Mouse (Mus musculus) lung, postnatal 25 days (tissue): Measurements from ENCODE around the gene Plbd2.

Source experiments
- DNase-seq: peaks from one replicate; pipeline ENCODE4 v3.0.0; 2022; ENCODE audit warnings: low spot score

Gene Plbd2

DNA sequence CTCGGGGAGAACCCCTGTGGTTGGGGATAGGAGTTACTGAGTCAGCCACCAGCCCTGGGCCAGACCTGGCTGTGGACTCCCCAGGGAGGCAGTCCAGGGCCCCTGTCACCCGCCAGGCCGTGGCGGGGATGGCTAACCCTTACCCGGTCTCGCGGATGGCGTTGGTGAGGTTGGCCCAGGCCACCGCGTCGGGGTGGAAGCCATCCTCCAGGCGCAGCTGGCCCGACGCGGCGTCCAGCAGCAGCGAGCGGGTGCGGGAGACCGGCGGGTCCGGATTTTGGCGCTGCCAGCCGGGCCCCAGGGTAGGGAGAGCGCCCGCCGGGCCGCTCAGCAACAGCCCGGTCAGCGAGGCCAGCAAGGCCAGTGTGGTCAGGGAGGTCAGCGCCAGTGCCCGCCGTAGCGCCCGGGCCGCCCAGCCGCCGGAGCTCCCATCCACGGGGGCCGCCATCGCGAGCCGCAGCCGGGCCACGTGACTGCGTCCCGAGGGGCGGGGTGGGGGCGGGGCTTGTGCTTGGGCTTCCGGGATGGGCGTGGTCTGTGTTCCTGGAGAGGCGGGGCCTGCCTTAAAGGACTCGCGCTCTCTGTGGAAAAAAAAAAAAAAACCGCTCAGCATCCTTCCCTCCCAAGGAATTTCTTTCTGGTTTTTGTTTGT lies at the start of gene Plbd2:
Gene Plbd2, minus strand, starts transcription at position 482 of the 652 bp plus-strand sequence.
- peak; percentile 74 for DNase-seq

DNA sequence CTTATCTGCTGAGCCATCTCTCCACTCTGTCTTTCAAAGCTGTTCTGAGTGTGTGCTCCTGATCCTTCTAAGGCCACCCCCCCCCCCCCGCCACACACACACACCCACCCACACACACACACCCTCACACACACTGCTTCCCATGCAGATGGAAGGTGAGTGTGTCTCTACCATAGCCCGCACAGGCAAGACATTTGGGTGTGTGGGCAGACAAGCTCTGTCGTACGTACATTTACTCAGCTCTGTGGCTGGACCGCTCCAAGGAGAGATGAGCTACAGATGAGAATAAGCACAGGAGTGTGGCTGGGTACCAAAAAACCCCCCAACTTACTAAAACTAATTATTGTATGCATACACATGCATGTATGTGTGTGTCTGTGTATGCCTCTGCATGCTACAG lies 47.2 kb upstream of the Plbd2 start:
- no peak for DNase-seq

DNA sequence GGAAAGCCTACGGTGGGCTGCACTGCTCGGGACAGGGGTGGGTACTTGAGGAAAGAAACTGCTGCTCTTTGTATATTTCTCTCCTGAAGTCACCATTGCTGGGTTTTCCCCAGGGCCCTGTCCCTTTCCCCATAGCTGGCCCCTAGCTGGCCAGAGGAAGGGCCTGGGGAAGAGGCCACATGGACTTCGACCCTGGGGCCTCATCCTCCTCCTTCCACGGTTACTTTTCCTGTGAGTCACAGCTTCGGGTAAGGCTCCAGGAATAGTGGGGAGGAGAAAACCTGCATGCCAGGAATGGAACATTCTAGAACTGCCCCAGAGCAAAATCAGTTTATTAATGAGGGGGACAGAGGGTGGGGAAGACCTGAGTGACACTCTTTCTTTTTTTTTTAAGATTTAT lies 46.7 kb upstream of the Plbd2 start:
- no peak for DNase-seq

DNA sequence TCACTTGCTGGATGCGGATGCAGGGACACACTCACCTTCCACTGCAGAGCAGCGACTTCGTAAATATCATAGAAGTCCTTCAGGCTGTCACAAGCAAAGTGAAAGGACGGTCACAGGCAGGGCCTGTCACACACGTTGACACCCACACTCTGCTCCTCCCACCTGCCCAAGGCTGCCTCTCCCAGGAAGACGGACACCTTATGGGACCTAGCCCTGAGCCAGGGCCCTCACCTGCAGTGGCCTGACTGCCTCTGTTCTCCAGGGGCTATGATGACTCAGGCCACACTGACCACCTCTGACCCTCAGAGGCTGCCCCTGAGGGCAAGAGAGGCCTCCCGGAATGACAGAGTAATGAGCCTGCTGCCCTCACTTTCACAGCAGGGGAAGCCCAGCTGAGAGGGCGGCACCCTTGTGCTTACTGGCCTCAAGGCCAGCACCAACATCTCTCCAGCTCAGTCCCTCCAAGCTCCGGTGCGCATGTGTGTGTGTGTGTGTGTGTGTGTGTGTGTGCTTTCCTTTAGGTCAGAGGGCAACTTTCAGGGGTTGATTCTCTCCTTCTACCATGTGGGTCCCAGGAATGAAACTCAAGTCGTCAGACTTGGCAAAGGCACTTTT lies 44.9 kb upstream of the Plbd2 start:
- DNase-seq, result no peak

DNA sequence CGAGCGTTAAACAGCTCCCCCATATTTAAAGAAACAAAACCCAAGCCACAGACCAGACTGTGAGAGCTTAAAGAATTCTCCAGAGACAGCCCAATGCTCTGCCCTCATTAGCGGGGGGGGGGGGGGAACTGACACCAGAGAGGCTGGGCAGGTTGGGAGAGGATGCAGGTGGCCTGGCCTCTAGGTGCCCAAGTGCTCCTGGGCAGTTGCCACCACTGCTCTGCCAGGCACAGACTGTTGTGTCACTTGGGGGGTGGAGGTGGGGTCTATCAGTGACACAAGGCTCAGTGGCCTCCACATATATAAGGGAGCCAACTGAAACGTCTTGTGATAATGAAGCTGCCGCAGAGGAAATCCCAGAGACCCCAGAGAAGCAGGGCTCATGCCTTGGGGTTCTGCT lies 33.2 kb upstream of the Plbd2 start:
- no peak for DNase-seq

DNA sequence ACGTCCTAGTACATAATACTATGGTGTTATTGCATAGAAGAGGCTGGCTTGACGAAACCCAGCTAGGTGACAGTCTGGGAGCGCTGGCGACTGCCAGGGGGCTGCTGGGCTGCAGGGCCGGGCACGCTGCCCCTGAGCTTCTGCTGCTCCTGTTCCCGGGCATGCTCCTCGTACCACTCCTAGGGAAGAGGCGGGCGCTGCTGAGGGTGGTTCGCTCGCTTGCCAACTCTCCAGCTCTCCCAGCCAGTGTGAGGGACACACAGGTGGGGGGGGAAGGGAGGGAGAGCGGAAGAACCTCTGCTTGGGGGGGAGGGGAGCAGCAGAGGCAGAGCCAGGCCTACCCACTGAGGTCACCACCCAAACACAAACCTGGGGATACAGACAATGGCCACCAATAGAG lies 32.6 kb upstream of the Plbd2 start:
- DNase-seq, result peak; percentile 10

DNA sequence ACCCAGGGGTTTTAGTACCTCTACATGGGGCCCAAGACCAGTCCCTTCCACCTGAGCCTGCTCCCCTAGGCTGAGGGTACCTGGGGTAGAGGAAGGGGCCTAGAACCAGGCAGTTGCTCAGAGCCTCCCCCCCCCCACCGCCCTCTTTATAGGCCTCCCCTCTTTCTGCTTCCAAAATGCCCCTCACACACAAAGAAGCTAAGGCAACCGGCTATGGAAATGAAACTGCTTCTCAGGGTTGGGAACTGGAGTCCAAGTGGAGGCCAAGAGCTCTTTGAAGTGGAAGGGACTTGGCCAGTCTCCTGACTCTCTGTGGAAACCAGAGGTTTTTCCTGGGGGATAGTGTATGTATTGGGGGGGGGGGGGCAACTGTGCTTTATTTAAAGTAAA lies 31.3 kb upstream of the Plbd2 start:
- no peak for DNase-seq

DNA sequence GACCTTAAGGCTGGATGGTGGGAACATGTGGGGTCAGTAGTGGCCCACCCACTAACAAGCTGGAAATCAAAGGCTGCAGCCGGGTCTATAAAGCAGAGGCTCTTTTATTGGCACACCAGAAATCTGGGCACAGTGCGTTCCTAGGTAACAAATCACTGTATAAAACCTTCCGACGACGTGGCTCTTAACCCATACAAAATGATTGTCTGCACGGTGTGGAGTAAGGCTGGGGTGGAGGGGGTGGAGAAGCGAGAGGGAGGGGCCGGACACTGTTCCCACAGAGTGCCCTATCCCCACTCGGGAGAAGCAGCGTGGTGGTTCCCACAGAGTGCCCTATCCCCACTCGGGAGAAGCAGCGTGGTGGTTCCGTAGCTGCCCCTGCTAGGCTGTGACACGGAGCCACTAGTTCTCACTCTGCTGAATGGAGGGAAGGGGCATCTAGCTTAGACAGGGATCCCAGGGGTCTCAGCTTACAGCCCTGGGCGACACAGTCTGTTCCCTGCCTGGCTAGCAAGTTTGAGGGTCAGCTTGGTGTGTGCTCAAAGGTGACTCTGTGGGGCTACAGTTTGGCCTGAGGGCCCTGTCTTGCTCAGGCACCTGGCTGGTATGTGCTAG lies 30.8 kb upstream of the Plbd2 start:
- DNase-seq, result no peak

DNA sequence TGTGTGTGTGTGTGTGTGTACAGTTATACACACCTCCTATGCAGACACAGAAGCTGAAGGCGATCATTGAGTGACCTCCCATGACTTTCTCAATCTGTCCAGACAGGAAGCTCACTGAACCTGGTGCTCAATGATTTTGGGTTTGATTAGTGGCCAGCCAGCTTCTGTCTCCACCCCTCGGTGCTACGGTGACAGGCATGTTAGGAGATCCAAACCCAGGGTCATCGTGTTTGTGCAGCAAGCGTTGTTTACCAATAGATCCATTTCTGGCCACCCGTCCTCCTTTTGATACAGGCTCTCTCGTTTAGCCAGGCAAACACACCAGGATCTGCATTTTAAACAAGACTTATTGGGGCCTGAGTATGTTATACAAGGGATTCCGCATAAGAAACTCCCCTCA lies 28.2 kb upstream of the Plbd2 start:
- DNase-seq, result no peak

DNA sequence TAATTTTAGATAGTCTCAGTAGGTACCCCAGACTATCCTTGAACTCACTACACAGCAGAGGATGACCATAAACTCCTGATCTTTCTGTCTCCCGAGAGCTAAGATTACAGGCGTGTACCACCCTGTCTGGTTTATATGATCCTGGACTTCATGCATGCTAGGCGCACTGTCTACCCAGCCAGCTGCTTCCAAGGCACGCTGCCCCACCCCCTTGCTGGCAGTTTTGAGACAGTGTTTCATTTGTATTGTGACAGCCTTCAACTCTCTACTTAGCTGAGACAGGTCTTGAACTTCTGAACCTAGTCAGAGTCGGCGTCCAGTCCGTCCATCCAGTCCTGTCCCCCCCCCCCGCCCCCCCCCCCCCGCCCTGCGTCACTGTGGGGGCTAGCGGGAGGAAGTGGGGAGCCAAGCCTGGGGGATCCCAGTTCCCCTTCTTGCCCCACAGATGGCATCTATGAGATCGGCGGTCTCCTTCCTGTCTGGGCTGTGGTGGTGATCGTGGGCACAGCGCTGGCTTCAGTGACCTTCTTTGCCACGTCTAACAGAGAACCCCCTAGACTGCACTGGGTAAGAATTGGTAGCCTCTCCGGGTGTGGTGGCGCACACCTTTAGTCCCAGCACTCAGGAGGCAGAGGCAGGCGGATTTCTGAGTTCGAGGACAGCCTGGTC lies 24.0 kb upstream of the Plbd2 start:
- no peak for DNase-seq

DNA sequence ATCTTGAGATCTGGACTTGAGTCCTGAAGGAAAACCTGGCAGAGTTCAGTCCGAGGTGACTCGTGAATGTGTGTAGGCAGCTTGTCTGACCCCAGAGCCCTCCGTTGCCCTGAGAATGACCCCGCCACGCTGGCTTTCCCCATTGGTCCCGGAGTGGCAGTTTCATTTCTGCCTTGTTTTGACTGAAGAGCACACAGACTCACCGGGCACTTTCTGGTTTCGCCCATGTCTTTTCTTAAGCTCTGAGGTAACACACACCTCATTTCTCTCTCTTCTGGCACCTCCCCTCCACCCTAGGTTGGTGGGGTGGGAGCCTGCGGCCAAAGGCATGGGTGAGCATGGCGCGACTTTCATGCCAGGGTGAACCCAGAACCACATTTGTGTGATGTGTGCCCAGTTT lies 22.9 kb upstream of the Plbd2 start:
- DNase-seq, result no peak

DNA sequence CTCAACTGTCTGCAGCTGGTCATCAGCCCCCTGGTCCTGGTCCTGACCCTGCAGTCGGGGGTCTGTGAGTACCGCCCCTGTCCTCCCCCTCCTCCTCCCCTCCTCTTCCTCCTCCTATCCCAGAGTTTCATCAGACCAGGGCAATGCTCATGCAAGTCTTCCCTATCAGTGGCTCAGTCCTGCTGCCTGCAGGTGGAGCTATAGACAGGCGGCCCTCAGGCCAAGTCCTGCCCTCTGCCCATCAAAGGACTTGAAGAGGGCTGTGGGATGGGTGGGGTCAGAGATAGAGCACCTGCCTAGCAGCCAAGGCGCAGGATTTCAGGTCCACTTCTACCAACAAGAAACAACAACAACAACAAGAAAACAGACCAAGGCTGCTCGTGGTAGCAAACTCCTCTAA lies 22.3 kb upstream of the Plbd2 start:
- DNase-seq, result peak; percentile 18

DNA sequence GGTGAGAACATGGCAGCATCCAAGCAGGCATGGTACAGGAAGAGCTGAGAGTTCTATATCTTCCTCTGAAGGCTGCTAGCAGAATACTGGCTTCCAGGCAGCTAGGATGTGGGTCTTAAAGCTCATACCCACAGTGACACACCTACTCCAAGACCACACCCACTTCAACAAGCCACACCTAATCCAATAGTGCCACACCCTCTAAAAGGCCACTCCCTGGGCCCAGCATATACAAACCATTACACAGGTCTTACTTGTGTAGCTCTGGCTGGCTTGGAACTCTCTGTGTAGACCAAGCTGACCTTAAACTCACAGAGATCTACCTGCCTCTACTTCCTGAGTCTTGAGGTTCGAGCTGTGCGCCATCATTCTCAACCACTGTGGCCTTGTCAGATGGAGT lies 21.3 kb upstream of the Plbd2 start:
- no peak for DNase-seq

DNA sequence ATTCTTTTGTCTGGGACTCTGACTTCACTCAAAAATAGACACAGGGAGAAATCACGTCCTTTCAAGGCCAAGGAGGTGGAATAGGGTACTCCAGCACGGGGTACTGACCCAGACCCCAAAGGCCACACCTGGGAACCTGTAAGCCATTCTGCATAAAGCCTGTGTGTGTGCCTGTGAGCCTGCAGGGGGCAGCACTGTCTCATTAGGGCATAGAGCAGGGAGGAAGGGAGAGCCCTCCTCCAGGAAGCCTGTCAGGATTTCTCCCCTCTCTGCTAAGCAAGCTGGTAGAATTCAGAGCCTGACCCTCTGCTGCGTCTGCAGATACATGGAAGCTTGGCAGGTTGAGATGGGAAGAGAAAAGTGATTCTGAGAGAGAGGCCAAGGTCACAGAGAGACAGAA lies 19.2 kb upstream of the Plbd2 start:
- peak; percentile 23 for DNase-seq

DNA sequence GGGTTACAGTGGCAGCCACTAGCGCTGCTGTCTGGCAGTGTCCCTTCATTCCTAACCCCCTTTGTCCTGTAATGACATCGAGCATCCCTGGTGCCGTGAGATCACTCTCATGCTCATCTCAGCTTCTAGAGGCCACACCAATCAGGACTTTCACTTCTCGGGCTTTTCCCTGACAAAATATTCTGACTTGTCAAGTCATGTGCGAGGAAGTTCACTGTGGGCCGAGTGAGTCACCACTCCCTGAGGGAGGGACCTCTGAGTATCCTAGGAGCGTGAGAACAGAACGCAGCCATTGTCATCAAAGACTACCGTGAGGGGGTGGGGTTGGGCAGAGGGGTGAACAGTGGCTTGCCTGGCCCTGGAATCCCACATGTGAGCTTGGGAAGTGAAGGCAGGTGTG lies 14.1 kb upstream of the Plbd2 start:
- peak; percentile 41 for DNase-seq

DNA sequence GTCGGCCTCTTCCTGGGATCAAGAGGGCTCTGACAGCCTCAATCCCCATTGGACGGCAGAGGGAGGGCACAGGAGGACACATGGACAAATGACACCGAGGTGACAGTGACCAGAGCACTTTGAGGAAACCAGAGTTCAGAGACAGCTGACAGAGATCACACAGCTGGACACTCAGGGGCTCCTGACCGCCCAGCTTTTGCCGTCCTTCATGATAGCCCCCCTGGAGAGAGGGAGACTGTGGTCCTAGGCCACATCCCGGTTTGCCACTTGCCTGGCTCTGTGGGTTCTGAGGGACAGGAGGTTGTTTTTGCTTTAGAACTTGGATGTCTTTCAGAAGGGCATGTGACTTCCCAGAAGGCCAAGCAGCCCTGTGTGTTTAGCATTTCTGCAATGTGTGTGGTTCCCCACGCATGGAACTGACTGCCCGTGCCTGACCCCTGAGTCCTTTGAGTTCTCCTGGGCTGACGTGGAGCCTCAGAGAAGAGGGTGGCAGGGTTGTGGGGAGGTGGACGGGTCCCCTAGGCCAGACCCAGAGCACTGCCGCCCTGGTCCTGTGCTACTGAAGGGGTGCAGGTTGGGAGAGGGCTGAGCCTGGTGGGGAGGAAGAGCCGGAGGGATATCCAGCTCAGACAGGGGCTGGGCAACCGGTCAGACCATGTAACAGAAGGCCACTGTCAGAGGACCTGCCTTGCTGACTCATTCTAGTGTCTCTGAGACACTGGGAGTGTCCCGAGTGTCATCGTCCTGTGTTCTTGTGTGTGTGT lies 13.0 kb upstream of the Plbd2 start:
- DNase-seq, result peak; percentile 50

DNA sequence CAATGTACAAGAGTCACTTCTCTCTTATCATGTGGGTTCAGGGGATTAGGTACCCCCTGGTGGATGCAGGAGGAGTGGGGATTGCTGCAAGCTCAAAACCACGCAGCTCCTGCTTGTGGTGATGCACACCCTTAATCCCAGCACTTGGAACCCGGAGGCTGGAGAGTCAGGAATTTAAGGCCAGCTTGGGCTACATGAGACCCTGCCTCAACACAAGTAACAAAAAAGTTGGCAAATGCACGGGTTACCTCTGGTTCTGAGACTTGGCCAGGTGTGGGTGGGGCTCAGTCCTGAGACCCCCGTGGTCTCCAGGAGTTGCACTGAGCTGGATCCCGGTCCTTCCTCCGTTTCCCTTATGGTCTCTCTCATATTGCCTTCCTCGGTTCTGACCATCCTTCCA lies 12.0 kb upstream of the Plbd2 start:
- DNase-seq, result no peak

DNA sequence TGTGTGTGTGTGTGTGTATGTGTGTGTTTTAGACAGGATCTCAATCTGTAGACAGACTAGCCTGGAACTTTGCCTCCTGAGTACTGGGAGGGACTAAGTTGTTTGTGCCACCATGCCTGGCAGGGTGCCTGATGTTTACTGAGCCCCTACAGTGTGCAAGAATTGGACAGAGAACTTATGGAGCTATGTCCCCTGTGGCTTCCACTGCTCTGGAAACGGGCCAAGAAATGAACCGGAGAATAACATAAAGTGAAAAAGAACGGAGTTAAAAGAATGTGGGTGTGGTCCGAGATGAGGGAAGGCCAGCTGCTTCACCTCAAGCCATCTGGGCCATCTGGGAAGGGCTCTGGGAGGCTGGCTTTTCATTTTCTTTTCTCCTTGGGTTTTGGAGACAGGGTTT lies 11.3 kb upstream of the Plbd2 start:
- peak; percentile 43 for DNase-seq

DNA sequence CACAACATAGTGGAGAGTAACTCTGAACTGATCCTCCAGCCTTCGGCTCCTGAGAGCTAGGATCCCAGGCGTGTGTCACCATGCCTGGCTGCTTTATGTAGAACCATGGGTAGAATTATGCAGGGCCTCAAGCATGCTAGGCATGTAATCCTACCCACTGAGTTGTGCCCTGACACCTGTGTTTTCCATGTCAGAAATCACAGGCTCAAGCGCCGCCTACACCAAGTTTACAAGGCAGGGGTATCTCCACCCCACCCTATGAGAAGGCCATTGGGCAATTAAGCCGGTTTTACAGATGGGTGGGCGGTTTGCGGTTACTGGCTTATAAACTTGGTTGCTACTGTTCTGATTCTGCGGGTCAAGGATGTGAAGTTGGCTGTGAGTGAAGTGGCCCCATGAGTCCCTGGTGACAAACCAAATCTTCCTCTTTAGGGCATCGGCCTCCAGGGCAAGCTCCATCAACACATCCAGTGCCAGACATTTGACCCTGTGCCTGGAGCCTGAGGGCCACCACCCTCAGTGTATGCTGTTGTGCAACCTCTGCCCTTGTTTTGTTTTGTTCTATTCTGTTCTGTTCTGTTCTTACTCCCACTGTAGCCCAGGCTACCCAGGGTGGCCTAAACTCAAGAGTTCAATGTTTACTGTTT lies 10.7 kb upstream of the Plbd2 start:
- peak; percentile 59 for DNase-seq

DNA sequence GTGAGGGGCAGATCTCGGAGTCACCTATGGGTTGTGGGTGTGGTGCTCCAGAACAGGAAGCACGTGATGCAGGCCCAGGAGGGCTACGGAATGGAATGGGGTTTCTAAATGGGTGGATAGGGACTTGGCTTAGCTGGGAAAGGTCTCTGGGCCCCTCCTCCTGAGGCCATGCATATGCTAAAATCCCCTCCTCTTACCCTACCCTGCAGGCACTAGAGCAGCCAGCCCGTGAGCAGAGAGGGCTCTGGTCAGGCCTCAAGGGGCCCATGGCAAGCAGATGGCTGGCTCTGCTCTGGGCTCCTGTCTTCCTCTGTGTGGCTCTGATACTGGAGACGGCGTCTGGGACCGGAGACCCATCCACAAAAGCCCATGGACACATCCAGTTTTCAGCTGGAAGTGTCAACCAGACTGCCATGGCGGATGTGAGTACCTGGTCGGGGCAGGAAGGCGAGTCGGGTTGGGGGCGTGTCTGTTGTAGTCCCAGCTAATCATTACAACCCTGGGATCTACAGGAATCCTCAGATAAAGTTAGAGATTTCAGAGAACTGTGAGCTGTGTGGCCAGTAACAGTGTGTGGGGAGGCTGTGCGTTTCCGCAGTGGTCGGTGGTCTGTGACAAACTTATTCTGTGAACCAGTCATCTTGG lies 9.6 kb upstream of the Plbd2 start:
- DNase-seq, result no peak

DNA sequence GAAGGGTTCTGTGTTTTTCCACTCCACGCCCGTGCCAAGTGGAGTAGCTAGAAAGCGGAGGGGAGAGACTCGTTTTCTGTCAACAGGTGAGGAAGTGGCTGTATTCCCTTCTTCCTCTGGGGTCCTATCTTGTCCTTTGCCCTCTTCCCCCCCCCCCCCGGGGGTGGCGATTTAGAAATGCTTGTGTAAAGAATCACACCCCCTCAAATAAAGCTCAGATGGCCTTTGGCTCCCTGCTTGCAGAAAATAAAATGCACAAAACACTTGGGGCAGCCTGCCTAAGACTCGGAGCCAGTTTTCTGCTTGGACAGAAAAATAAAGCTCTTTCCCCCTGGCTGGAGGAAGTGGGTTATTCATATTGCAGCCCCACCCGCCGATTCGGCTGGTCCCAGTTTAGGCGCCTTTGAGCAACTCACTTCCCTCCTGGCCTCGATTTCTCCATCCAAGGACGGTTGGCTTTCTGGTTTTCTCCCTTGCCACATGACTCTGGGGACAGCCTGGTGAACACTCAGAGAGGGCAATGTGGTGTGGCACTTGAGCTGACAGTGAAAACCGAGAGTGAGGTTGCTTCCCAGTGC lies 8.3 kb upstream of the Plbd2 start:
- DNase-seq, result peak; percentile 36
